Mouse (Mus musculus) cerebellum, adult 18-20 months (tissue): ENCODE data around the gene Zfp598.
A peak's percentile ranks its signal among the peaks of the same experiment; 100 is the strongest.
"Not testable (repeated sequence)": the region's sequence is repeated elsewhere in the genome, so short reads cannot be mapped to it uniquely, and the experiment has no call there.

Experiments
- DNase-seq, 2 experiments: peaks; one replicate each; pipeline ENCODE4 v3.0.0; 2021

The Zfp598 gene

DNA sequence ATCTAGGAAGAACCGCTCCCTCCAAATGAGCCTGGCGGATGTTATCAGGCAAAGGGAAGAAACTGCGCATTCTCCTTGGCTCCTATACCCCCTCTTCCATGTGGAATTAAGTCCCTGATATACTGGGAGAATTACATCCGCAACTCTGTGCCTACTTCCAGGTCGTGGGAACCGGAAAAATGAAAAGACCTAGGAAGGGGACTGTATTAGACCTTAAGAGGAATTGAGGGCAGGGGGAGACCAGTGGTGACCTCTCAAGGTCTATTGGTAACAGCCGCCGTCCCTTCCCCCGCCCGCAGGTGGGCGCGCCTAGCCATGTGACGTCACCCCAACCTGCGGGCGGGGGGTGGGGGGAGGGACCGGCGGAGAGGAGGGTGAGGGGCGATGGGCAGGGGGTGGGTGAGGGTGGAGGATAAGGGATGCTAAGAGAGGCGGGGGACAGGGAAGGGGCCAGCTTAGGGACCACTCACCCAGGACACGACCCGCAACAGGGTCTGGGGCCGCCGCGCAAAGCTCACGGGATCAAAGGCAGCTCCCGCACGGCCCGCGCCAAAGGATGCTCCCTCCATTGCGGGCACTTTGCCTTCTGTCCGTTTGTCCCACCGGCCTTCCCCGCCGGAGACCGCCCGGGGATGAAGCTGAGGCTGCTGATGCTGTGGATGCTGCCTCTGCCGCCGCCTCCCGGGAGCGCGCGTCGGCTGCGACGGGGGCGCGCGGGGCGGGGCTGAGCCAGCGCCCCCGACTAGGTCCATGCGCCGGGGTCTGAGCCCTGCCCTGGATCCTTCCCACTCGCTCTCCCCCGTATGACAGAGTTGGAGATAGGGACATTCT lies 20.0 kb downstream of the Zfp598 start, which contains the start of gene Syngr3:
Syngr3 (minus strand) TSS at position 705 of the 831 bp plus-strand sequence.
- DNase-seq: peak; percentile 53 to 76

DNA sequence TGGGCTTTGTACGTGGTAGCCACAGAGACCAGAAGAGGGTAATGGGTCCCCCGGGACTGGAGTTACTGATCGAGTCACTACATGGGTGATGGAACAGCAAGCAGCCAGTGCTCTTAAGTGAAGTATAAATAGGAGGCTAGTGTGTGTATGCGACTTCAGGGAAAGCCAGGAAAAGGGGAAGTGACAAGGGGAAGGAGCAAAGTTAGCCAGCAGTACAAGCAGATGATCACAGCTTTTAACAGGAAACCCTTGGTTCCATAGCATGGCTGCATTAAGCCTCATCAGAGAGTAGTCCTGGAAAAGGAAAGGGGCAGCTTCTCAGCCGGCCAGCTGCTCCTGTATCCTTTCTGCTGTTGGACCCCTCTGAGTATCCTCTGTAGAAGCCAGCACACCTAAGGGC lies 22.9 kb downstream of the Zfp598 start:
- no peak for DNase-seq

DNA sequence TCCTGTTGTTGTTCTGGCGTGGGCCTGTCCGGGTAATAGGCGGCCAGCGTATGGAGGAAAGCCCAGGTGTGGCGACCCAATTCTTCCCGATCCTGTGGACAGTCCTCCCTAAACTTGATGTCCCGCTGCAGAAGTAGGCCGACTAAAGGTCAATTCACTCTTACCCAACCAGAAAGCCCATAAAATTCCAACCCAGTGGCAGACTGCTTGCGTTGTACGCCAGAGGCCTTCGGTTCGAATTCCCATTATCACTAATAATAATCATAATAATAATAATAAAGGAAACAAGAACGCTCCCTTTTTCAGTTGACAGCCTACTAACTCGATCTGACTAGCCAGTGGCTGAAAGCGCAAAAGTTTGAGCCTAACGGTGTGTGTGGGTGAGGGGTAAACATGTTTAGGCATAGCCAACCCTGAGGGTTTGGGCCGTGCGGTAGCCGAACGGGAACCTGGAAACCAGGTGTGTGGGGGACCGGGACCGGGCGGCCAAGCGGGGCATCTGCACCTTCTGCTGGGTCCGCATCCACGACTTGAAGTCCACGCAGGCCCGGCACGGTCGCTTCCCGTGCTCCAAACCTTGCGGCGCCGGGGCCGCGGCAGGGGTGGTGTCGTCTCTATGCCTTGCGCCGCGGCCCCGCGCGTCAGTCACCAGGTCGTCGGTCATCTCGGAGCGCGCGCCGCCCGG lies 26.0 kb downstream of the Zfp598 start:
- no peak for DNase-seq

DNA sequence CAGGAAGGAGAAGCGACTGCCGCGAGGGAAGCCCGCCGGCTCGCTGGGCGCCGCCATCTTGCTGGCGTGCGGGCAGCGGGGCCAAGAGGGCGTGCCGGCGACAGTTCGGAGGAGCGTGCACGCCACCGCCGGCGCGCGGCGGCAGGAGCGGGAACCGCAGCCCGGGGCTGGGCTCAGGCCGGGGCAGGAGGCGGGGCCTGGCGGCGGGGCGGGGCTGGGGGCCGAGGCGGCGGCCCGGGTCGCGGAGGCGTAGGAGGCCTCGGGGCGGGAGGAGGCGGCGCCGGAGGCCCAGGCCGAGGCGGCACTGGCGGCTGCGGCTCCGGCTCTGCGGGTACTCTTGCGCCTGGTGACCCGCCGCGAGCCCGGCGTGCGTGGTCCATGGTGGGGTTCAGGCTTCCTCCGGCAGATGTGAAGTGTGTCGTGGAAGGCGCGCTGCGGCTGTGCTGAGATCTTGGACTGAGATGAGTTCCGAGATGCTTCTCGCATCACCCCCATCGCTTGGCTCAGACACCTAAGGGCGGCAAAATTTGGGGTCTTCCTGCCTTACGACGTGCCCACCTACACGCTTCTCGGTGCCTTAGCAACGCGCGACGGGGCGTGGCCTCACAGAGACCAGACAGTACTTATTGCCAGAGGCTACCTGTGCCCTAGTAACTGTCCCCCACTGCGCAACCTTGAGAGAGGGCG lies 26.7 kb downstream of the Zfp598 start, which contains the start of the genes Gfer and Noxo1:
Gfer (minus strand) TSS at position 146 of the 687 bp plus-strand sequence.
Noxo1 (plus strand) TSS at position 224 of the 687 bp plus-strand sequence.
- peak; percentile 89 to 91 for DNase-seq

DNA sequence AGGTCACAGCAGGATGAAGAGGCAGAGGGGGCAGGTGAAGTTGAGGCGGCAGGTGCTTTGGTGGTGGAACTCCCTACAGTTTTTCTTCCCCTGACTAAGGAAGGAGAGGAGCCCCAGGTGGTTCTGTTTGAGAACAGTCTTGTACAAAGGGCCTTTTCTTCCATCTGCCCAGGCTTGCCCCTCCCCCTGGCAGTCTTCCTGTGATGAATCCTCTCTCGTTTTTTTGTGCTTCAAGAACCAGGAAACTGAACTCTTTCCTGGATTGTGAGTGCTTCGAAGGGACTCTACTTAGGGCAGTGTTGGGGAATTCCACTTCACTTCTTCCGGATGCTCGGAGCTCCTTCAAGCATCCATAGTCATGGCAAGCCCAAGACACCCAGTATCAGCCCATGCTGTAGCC lies 28.5 kb downstream of the Zfp598 start:
- DNase-seq: no peak

DNA sequence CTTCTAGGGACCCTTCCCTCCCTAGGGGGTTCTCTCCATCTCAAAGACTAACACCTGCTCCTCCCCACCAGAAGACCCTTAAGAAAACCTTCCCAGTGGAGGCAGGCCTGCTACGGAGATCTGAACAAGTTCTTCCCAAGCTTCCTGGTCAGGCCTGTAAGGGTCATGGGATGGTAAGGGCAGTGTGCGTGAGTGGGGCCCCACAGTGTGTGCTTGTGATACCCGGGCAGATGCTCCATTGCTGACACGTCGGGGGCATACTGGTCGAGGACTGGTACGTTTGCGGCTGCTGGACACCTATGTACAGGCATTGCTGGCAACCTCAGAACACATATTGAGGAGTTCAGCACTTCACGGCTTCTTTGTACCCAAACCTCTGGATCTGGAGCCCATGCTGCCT lies 29.2 kb downstream of the Zfp598 start:
- DNase-seq: no peak

DNA sequence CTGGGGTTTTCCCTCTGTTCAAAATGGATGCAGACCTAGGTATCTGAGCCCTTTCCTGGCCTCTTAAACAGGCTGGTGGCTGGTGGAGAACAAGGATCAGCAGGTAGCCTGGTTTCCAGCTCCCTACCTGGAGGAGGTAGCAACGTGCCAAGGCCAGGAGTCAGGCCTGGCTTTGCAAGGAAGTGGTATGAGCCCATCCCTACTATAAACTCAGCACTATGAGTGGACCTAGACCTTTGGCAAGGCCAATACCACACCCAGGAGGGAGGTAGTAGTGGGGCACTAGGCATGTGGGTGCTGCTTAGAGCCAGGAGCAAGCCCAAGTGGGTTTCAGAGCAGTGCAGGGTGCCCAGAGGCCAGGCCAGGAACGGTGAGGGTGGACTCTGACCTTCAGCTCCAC lies 30.0 kb downstream of the Zfp598 start:
- DNase-seq: no peak

DNA sequence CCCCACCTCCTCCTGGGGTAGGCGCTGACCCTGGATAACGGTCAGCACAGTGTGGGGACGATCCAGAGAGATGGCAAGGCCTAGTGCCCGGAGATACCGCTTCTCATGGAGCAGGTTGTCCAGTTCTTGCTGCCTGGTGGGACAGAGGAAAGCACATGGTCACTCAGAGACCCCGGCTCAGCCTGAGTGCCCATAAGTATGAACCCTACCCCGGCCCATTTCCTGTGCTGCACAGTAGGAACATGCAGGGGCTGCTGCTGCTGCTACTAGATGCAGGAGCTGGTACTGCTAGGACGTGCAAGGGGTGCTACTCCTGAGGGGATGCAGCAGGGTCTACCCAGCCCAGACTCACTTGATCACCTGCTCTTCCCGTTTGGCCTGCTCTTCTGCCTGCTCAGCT lies 31.8 kb downstream of the Zfp598 start:
- no peak for DNase-seq

DNA sequence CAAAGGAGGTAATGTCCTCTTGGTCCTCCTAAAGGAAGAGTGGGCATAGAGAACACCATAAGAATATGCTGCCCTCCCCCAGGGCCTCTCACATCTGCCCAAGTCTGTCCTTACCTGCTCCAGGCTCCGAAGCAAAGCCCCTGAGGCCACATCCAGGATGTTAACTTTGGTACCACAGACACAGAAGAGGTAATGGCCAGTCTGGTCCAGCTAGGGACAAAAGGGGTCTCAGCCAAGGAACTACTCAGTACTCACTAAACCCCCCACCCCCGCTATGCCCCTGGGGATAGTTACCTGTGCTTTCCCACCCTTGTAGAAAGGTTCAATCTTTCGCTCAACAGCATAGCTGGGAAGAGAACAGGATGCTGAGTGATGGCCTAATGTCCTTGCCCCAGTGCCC lies 36.3 kb downstream of the Zfp598 start:
- DNase-seq: peak in 1 of 2 experiments; percentile 3

DNA sequence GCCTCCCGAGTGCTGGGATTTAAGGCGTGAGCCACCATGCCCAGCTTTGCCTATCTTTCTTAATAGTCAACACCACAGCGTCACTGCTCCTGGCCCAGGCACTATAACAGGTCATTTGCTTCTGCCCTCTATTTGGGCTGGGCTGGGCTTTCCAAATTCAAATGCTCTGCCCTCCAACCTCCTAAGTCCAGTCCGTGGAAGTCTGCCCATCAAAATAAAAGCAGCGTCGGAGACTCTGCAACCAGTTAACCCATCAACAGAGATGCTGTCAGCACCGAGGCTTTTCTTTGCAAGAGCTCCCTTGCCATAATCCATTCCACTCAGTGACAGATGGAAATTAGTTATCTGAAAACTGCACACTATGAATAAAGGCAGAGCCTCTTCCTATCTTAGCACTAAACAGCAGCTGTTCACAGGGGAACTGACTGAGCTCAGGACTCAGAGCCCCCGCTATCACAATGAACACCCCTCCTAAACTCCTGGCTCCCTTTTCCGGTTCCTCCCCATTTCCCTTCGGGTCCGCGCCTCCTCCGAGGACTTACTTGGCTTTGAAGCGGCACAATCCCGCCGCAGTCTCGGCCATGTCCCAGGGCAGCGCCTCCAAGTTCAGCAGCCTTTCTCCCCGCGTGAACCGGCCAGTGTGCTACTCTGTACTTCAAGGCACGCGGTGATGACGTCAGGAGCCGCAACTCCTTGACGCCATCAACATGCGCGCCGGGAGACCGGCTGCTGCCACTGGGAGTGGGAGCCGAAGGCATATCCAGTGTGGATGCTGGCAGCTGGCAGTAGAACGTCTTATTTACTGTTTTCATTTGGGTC lies 37.7 kb downstream of the Zfp598 start, which contains the start of gene Tbl3:
Tbl3 (minus strand) TSS at position 679 of the 819 bp plus-strand sequence.
- peak; percentile 92 to 96 for DNase-seq

DNA sequence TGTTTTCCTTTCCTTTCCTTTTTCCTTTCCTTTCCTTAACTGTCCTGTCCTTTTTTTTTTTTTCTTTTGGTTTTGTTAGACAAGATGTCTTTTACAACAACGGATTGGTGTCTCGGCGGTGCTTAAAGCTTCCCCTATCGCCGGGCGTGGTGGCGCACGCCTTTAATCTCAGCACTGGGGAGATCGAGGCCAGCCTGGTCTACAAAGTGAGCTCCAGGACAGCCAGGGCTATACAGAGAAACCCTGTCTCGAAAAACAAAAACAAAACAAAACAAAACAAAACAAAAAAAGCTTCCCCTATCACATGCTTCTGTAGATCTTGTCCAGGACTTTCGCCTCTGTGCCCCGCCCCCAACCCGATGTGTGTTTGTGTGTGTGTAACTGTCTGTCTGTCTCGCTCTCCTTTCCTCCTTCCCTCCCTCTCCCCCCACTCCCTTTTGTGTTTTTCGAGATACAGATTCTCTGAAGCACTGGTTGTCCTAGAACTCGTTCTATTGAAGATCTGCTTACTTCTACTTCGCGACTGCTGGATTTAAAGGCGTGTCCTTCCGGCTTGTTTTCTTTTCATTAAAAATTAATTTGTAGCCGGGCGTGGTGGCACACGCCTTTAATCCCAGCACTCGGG lies 38.4 kb downstream of the Zfp598 start:
- DNase-seq: no peak

DNA sequence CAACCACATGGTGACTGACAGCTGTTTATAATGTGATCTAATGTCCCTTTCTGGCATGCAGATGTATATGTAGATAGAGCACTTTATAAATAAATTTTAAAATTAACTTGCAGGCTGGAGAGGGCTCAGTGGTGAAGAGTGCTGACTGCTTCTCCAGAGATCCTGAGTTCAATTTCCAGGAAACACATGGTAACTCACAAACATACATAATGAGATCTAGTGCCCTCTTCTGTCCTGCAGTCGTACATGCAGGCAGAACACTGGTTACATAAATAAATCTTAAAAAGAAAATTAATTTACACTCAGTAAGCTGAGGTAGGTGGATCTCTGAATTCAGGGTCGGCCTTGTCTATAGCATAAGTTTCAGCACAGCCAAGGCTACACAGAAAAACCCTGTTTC lies 39.2 kb downstream of the Zfp598 start:
- no peak for DNase-seq

DNA sequence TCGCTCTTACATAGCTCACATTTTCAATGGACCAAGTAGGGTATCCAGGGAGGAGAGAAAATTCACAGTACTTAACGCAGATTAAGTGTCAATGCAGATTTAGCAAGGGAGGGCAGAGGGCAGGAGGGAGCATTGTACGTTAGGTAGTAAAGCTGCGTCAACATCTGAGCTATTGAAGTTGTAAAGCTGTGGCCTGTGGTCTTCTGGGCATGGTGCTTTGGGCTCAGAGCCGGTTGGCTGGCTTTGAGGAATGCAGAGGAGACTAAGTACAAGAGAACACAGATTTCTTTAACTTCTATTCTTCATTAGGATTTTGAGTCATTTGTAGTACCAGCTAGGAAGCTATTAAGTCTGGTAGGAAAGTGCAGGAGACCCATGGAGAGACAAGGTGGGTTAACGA lies 46.1 kb downstream of the Zfp598 start:
- no peak for DNase-seq

DNA sequence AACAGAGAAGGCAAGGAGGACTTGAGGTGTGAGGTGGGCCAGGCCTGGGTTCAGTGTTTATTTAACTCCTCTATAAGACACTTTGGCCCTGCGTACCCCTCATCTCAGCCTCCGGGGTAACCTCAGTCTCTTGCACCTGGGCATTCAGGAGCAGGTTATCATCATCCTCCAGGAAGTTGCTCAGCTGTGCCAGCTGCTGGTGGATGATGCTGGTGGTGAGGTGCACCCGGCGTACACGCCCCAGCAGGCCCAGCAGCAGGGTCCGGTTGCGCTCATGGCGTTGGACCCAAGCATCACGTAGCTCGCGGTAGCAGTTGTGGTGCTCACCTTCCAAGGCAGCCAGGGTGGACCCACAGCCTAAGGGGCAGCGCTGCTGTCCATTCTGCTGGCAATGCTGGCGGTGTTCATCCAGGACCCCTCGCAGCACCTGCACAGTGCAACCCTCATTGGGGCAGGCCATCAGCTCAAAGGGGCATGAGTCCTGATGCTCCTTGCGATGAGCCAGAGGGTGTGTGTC lies 46.7 kb downstream of the Zfp598 start:
- DNase-seq: no peak

DNA sequence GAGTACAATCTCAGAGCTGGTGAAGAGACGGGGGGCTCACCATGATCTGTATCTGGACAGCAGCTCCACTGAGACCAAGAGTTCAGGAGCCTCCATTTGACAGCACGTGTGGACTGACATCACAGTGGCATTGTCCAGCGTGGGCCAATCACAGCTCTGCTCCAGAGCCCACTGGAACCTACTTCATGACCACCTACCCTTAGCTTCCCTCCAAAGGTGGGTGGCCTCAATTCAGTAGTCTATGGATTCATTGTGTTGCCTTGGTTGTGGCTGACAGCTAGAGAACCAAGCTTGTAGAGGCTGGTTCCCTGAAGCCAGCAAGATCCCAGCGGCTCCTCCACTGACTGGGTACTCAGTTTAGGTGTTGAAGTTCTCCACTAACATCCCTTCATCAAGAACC lies 48.5 kb downstream of the Zfp598 start, which contains the start of the genes Rnf151 and Rps2:
Rnf151 (minus strand) TSS at position 121 of the 400 bp plus-strand sequence.
Rps2 (plus strand) TSS at position 174 of the 400 bp plus-strand sequence.
- DNase-seq: no peak

DNA sequence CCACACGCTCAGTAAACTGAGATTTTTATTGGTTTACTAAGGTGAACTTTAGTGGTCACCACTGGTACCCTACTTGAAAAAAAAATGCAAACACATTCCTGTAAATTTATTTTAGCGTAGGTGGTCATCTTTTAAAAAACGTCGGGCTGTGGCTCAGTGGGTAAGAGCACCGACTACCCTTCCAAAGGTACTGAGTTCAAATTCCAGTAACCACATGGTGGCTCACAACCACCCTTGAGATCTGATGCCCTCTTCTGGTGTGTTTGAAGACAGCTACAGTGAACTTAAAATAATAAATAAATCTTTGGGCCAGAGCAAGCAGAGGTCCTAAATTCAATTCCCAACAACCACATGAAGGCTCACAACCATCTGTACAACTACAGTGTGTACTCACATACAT lies 49.5 kb downstream of the Zfp598 start:
- not testable (repeated sequence) for DNase-seq

DNA sequence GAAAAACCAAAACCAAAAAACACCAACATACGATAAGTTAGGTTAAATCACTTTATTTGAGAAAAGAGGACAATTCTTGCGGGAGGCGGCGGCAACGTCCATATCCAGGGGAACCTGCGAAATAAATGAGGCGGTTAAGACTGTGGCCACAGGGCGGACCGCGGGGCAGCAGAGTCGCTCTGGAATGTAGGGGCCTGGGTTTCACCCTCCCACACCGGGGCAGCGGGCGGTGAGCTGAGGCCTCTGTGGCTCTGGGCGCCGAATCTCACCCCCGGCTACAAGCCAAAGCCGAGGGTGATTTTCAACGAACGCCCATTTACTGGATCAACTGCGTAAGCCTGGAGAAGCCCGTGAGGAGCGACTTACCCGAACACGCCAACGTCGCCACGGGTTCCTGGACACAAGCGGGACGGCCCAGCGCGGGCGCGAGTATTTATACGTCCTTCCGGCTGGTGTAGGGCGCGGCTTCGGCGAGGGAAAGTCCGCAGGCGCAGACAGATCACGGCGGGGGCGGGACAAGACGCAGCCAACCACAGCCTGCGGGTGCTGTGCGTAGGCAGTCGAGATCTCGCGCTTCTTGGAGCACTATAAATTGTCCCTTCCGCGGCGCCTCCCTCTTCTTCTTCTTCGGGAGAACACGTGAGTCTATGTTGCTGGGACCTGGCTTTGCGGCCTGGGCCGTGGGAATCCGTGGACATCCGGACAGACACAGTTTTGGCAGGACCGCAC lies 50.2 kb downstream of the Zfp598 start:
- DNase-seq: peak; percentile 97 to 99

DNA sequence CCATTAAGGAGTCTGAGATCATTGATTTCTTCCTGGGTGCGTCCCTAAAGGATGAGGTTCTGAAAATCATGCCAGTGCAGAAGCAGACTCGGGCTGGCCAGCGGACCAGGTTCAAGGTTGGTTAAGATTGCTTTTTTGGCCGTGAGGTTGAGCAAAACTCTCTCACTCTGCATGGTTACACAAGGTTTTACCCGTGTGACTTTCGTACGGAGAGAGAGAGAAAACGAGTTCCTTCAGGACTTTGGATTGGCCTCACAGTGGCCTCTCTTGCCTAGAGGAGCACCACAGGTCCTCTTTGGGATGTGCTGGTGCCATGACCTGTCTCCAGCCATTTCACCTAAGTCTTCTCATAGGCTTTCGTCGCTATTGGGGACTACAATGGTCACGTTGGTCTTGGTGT lies 51.1 kb downstream of the Zfp598 start:
- DNase-seq: not testable (repeated sequence)

DNA sequence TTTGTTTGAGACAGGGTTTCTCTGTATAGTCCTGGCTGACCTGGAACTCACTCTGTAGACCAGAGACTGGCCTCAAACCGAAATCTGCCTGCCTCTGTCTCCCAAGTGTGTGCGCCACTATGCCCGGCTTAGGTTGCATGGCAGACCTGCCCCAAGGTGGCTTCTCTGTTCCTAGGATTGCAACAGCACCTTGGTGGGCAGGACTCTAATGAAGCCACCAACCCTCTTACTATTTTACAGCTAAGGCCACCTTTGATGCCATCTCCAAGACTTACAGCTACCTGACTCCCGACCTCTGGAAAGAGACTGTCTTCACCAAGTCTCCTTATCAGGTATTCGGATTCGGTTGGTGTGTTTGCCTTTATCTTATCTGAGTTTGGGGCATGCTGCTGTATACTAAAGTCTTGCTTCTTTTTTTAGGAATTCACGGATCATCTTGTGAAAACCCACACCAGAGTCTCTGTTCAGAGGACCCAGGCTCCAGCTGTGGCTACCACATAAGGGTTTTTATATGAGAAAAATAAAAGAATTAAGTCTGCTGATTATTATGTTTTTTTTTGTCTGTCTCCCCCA lies 52.0 kb downstream of the Zfp598 start:
- not testable (repeated sequence) for DNase-seq

DNA sequence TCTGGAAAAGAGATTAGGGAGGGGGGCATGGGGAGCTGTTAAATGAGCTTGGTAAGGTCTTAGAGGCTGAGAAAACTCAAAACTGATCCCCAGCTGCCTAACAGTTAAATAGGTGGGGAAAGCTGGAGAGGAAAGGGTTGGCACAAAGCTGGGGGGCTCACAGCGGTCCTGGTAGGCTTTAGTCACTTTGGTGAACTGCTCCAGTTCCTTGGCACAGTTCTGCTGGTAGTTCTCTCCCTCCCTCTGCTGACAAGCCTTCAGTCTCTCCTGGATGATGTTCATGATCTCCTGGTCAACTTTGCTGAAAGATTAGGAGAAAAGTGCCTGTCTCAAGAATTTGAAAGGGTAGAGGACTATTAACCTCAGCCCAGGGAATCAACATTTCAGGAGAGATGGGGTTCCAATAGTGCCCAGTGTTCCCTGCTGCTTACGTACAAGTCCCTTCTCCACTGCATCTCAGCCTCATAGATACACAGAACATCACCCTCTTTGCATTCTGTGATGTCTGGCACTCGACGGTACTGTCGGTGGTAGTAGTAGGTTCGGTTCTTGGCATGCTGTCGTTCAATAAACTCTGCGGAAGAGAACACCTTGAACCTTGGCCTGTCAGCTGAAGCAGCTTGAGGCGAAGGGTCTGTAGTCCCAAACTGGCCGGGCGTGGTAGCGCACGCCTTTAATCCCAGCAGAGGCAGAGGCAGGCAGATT lies 52.9 kb downstream of the Zfp598 start:
- DNase-seq: no peak
